Mouse (Mus musculus) layer of hippocampus, postnatal 36 days (tissue): ENCODE results near the gene Myl10. TPM values are rescaled to one million over a fixed set of nuclear protein-coding genes. Genes with fewer than 3 reads are reported as not detected.
A peak's percentile ranks its signal among the peaks of the same experiment; 100 is the strongest.
"Not testable (repeated sequence)": the region's sequence is repeated elsewhere in the genome, so short reads cannot be mapped to it uniquely, and the experiment has no call there.

Experiments
- DNase-seq, 2 experiments: peaks; one replicate each; pipeline ENCODE4 v3.0.0; 2022
- total RNA-seq, 2 experiments: library from RNA; stranded (reverse); gene quantifications; 2 replicates each; pipeline ENCODE4 v1.2.3; 2021

The Myl10 gene
- total RNA-seq, 2 experiments from 2014 or later: not detected

- DNase-seq: no peak
These were observed 12.6 kb downstream of the Myl10 start for GRCm38 (mm10) chr5:136705532-136705931.

GRCm38 (mm10) chr5:136706803-136707202 lies 13.9 kb downstream of the Myl10 start:
- peak; percentile 52 to 64 for DNase-seq

DNA sequence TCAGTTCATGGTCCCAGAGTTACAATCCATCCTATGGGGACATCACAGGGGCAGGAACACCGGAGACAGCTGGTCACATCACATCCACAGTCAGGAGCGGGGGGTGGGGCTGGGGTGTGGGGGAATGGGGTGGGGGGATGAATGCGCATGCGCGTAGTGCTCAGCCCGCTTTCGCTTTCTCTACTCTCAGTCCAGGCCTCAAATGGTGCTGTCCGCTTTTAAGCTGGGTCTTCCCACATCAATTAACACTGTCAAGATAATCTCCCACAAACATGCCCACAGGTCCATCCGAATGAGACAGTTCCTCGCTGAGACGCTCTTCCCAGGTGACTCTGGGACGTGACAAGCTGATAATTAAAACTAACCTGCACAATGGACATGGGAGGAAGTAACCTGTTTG lies 15.2 kb downstream of the Myl10 start:
- no peak for DNase-seq

GRCm38 (mm10) chr5:136710742-136711141 lies 17.8 kb downstream of the Myl10 start:
- DNase-seq: no peak

DNA sequence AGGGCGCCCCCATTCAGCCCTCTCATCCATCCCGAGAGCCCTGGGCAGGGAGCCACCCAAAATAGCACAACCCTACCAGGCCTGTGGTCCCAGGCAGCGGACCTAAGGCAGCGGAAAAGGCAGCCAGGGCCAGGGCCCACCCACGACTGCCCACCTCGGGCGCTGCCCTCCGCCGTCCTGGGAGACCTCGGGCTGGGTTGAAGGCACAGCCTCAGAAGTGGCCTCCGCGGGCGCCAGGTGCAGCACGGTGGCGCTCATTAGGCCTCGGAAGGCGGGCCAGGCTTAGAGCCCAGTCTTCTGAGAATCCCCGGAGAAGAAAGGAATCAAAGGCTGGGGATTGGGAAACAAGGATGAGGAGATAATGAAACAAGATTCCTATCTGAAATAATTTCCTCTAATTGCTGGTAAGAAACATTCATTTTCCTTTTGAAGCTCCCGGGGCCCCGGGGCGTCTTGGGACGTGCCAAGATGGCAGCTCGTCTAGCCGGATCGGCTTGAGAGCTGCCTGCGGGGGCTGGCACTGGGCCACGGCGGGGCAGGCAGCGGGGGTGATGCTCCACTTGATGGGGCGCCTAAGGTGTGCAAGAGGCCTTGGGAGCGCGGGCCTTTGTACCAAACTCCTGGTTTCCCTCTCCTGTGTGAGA lies 21.4 kb downstream of the Myl10 start:
- DNase-seq: no peak

DNA sequence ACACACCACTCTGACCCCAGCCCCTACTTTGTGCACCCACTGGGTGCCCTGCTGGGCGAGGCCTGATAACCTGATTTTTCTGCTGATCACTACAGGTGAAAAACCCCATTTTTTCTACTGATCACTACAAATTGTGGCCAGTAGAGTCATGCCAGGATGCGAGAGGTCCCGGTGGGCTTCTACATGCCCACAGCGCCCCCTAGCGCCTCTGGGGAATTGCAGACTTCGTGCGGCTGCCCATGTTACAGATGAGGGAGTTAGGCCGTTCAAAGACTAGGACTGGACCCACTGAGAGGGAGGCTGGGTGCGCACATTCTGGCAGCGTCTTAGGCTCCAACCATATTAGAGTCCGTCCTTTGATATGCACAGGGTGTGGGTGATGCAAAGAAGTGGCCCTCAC lies 21.9 kb downstream of the Myl10 start:
- DNase-seq: peak in 1 of 2 experiments; percentile 20

GRCm38 (mm10) chr5:136716696-136717572 lies 24.0 kb downstream of the Myl10 start:
- DNase-seq: no peak

GRCm38 (mm10) chr5:136717573-136717854 lies 24.6 kb downstream of the Myl10 start:
- no peak for DNase-seq

DNA sequence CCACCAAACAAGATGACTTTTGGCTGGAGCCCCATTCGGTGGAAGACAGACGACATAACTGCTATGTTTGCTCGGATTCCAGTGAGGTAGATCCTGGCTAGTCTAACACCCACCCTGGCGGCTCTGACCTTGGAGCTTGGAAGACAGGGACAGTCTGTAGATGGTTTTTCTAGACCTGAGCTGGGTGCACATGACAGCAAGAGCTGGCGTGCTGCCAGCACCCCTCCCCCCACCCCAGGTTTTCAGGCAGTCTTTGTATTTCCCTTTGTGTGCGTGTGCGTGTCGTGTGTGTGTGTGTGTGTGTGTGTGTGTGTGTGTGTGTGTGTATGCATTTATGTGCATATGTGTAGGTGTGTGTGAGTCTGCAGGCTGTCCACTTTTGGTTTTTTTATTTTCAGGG lies 25.7 kb downstream of the Myl10 start:
- no peak for DNase-seq

GRCm38 (mm10) chr5:136721596-136721995 lies 28.6 kb downstream of the Myl10 start:
- DNase-seq: peak in 1 of 2 experiments; percentile 26

- not testable (repeated sequence) for DNase-seq
These were observed 33.3 kb downstream of the Myl10 start for GRCm38 (mm10) chr5:136726271-136726670.

GRCm38 (mm10) chr5:136738918-136739317 lies 46.0 kb downstream of the Myl10 start:
- DNase-seq: no peak

- no peak for DNase-seq
These were observed 53.6 kb downstream of the Myl10 start for GRCm38 (mm10) chr5:136746596-136746995.

Other genes with a start within 250 kb of the Myl10 start
- 10 to 100 TPM; 36.0 to 38.1 TPM for gene Cux1, start 125.7 kb upstream of the Myl10 start, total RNA-seq
- 1 to 10 TPM; 3.7 to 3.9 TPM for gene Col26a1, start 190.1 kb downstream of the Myl10 start, total RNA-seq
- gene Ift22, start 215.0 kb downstream of the Myl10 start, total RNA-seq: 10 to 100 TPM; 87.2 to 94.7 TPM